Mouse (Mus musculus) heart, embryonic 14.5 days (tissue): ENCODE results near the gene Dus1l. TPM values are rescaled to one million over a fixed set of nuclear protein-coding genes. Genes with fewer than 3 reads are reported as not detected.

Experiments
- ATAC-seq: fragments of 200-750 bp; cut with Nextera tagmentation; 2 replicates; pipeline ENCODE4 v1.8.0; 2017; ENCODE audit warnings: low read depth, moderate TSS enrichment; ENCODE audit not compliant: insufficient number of reproducible peaks, insufficient read depth, low FRiP score
- H3K27ac ChIP-seq, 2 experiments: fragments of 200-500 bp in 1 of 2; fragments of 300-500 bp in 1 of 2; sonication (generic) in 1 of 2; replicated peaks in 1 of 2; 2 replicates each; pipeline ENCODE4 v1.5.1; 2012 to 2014; ENCODE audit warnings: low read depth in 2 of 2, low read length in 2 of 2, control low read depth in 1 of 2, mild to moderate bottlenecking in 1 of 2, mixed read lengths in 1 of 2; ENCODE audit not compliant: control insufficient read depth in 1 of 2, insufficient read depth in 1 of 2
- H3K27me3 ChIP-seq: fragments of 300-500 bp; sonication (generic); 2 replicates; pipeline ENCODE4 v1.6.1; 2014; ENCODE audit warnings: mild to moderate bottlenecking, low read length, control low read depth; ENCODE audit not compliant: control insufficient read depth, insufficient read depth
- H3K36me3 ChIP-seq: fragments of 300-500 bp; sonication (generic); 2 replicates; pipeline ENCODE4 v1.6.1; 2014; ENCODE audit warnings: mild to moderate bottlenecking, control low read depth, low read length, mixed read lengths; ENCODE audit not compliant: control insufficient read depth, insufficient read depth
- H3K4me1 ChIP-seq, 2 experiments: fragments of 200-500 bp in 1 of 2; fragments of 300-500 bp in 1 of 2; sonication (generic) in 1 of 2; 2 replicates each; pipeline ENCODE4 v1.6.1; 2012 to 2014; ENCODE audit warnings: low read length in 2 of 2, control low read depth in 1 of 2, mixed read lengths in 1 of 2; ENCODE audit not compliant: control insufficient read depth in 2 of 2, insufficient read depth in 2 of 2
- H3K4me2 ChIP-seq: fragments of 300-500 bp; sonication (generic); 2 replicates; pipeline ENCODE4 v1.6.1; 2014; ENCODE audit warnings: mild to moderate bottlenecking, low read length
- H3K4me3 ChIP-seq, 2 experiments: fragments of 200-500 bp in 1 of 2; fragments of 300-500 bp in 1 of 2; sonication (generic) in 1 of 2; 2 replicates each; pipeline ENCODE4 v1.5.1; 2012 to 2014; ENCODE audit warnings: low read length in 2 of 2, mild to moderate bottlenecking in 2 of 2, control low read depth in 1 of 2, low read depth in 1 of 2, moderate library complexity in 1 of 2; ENCODE audit not compliant: control insufficient read depth in 1 of 2, insufficient read depth in 1 of 2
- H3K9ac ChIP-seq: fragments of 300-500 bp; sonication (generic); 2 replicates; pipeline ENCODE4 v1.6.1; 2014; ENCODE audit warnings: mild to moderate bottlenecking, low read length
- H3K9me3 ChIP-seq: fragments of 300-500 bp; sonication (generic); 2 replicates; pipeline ENCODE4 v1.6.1; 2016; ENCODE audit warnings: low read length, control low read depth; ENCODE audit not compliant: control insufficient read depth
- WGBS: fragments of 180-500 bp; shearing (Covaris S2); extraction: QIAGEN DNeasy Blood & Tissue Kit; methylation state at CpG from one replicate; pipeline ENCODE4 v1.1.7; 2014; 5-methylcytosine and 5-hydroxymethylcytosine counted together
- polyA plus RNA-seq: library from polyadenylated mRNA; unstranded; fragments of >200 nt; fragmentation: Nextera tagmentation; extraction: Ambion mirVana; gene quantifications from 2 replicates; pipeline ENCODE4 v1.2.1, GENCODE M21; 2014

Gene Dus1l
- polyA plus RNA-seq, 1 experiment from 2014 or later = 44.5 TPM

- H3K9me3 ChIP-seq = no peaks in the 10 kb centered on the region
- WGBS = 89% methylated on average over 6 of the region's 6 CpGs
Measured at GRCm38 (mm10) chr11:120817358-120817757, 21.2 kb upstream of the Dus1l start.

GRCm38 (mm10) chr11:120812068-120812467 lies 15.9 kb upstream of the Dus1l start:
- peaks cover 100% of the 10 kb centered on the region for H3K36me3 ChIP-seq
- 95% methylated on average over 16 of the region's 16 CpGs for WGBS
- no peak for ATAC-seq
- no peak overlapping the region for H3K27ac ChIP-seq
- H3K27me3 ChIP-seq = no peaks in the 10 kb centered on the region
- no peaks in the 10 kb centered on the region for H3K9me3 ChIP-seq
- H3K4me2 ChIP-seq = no peak overlapping the region
- no peaks in the 10 kb centered on the region for H3K4me1 ChIP-seq
- no peak overlapping the region for H3K4me3 ChIP-seq
- H3K9ac ChIP-seq = no peak overlapping the region

More at GRCm38 (mm10) chr11:120817358-120817757, 21.2 kb upstream of the Dus1l start:
- no peak overlapping the region for H3K4me3 ChIP-seq
- ATAC-seq = no peak
- no peak overlapping the region for H3K9ac ChIP-seq
- H3K27ac ChIP-seq = no peak overlapping the region
- peaks cover 97% of the 10 kb centered on the region for H3K36me3 ChIP-seq
- no peak overlapping the region for H3K4me2 ChIP-seq
- peaks cover 12 to 16% of the 10 kb centered on the region in 2 experiments for H3K4me1 ChIP-seq
- H3K27me3 ChIP-seq = no peaks in the 10 kb centered on the region

- no peak for ATAC-seq
Measured at GRCm38 (mm10) chr11:120808010-120808409, 11.8 kb upstream of the Dus1l start.

GRCm38 (mm10) chr11:120805375-120806298 lies 9.4 kb upstream of the Dus1l start:
- no peak for ATAC-seq
- Histone ChIP-seq H3K27me3 (no peaks in the 10 kb centered on the region), H3K9ac (no peak overlapping the region), H3K27ac (no peak overlapping the region), H3K9me3 (no peaks in the 10 kb centered on the region), H3K4me3 (no peak overlapping the region), H3K4me1 (no peaks in the 10 kb centered on the region), H3K4me2 (no peak overlapping the region), H3K36me3 (peaks cover 54% of the 10 kb centered on the region)
- WGBS = 86% methylated on average over 7 of the region's 7 CpGs

More at GRCm38 (mm10) chr11:120808010-120808409, 11.8 kb upstream of the Dus1l start:
- peaks cover 78% of the 10 kb centered on the region for H3K36me3 ChIP-seq
- no peak overlapping the region for H3K9ac ChIP-seq
- H3K4me2 ChIP-seq = no peak overlapping the region
- no peak overlapping the region for H3K4me3 ChIP-seq
- H3K27me3 ChIP-seq = no peaks in the 10 kb centered on the region
- no peaks in the 10 kb centered on the region for H3K4me1 ChIP-seq
- no peak overlapping the region for H3K27ac ChIP-seq
- no peaks in the 10 kb centered on the region for H3K9me3 ChIP-seq
- WGBS = 80% methylated on average over 12 of the region's 12 CpGs

- H3K4me2 ChIP-seq = no peak overlapping the region
- 49% methylated on average over 4 of the region's 4 CpGs for WGBS
- H3K27ac ChIP-seq = no peak overlapping the region
- H3K4me1 ChIP-seq = peaks cover 1 to 6% of the 10 kb centered on the region in 2 experiments
- ATAC-seq = no peak
- H3K9me3 ChIP-seq = no peaks in the 10 kb centered on the region
- no peaks in the 10 kb centered on the region for H3K27me3 ChIP-seq
- H3K9ac ChIP-seq = no peak overlapping the region
- peaks cover 46% of the 10 kb centered on the region for H3K36me3 ChIP-seq
- H3K4me3 ChIP-seq = no peak overlapping the region
Measured at GRCm38 (mm10) chr11:120804769-120805168, 8.6 kb upstream of the Dus1l start.

- H3K4me1 ChIP-seq = peaks cover 2 to 6% of the 10 kb centered on the region in 2 experiments
- no peaks in the 10 kb centered on the region for H3K27me3 ChIP-seq
- no peaks in the 10 kb centered on the region for H3K9me3 ChIP-seq
- H3K9ac ChIP-seq = no peak overlapping the region
- H3K4me3 ChIP-seq = no peak overlapping the region
- H3K4me2 ChIP-seq = no peak overlapping the region
- peaks cover 41% of the 10 kb centered on the region for H3K36me3 ChIP-seq
- H3K27ac ChIP-seq = no peak overlapping the region
- ATAC-seq = no peak
- 76% methylated on average over 7 of the region's 7 CpGs for WGBS
Measured at GRCm38 (mm10) chr11:120804274-120804673, 8.1 kb upstream of the Dus1l start.

GRCm38 (mm10) chr11:120800061-120800904 lies 4.1 kb upstream of the Dus1l start:
- peak; percentile 62 for ATAC-seq
- Histone ChIP-seq H3K4me3 (no peak overlapping the region), H3K4me2 (no peak overlapping the region), H3K36me3 (peaks cover under 1% of the 10 kb centered on the region; the same call in 1 of the 2 replicates), H3K4me1 (peaks cover 9 to 11% of the 10 kb centered on the region in 2 experiments), H3K9ac (peak overlapping the region; percentile 51; the same call in 1 of the 2 replicates), H3K27ac (peak overlapping the region; percentile 36 to 43; a peak in 2 of 4 replicates), H3K9me3 (no peaks in the 10 kb centered on the region), H3K27me3 (no peaks in the 10 kb centered on the region)
- WGBS = 9% methylated on average over 10 of the region's 10 CpGs
